Mouse (Mus musculus) kidney, adult 2 months (tissue): ENCODE results near the gene Tmed9. TPM values are rescaled to one million over a fixed set of nuclear protein-coding genes. Genes with fewer than 3 reads are reported as not detected.
A peak's percentile ranks its signal among the peaks of the same experiment; 100 is the strongest.

ENCODE experiments used
- DNase-seq: peaks from one replicate; pipeline ENCODE4 v3.0.0; 2021
- H3K27ac ChIP-seq: fragments of 200-500 bp; 2 replicates; pipeline ENCODE4 v1.5.1; 2012; ENCODE audit warnings: low read depth, low read length, control low read depth, inconsistent platforms; ENCODE audit not compliant: insufficient read depth
- H3K27me3 ChIP-seq: fragments of 200-500 bp; replicated peaks from 2 replicates; pipeline ENCODE4 v1.6.1; 2012; ENCODE audit warnings: mild to moderate bottlenecking, moderate library complexity, low read length, inconsistent platforms; ENCODE audit not compliant: control insufficient read depth, insufficient read depth
- H3K36me3 ChIP-seq: fragments of 200-500 bp; 2 replicates; pipeline ENCODE4 v1.6.1; 2012; ENCODE audit warnings: mild to moderate bottlenecking, moderate library complexity, low read length, inconsistent platforms; ENCODE audit not compliant: control insufficient read depth, insufficient read depth
- H3K4me1 ChIP-seq: fragments of 200-500 bp; 2 replicates; pipeline ENCODE4 v1.6.1; 2011; ENCODE audit warnings: low read length; ENCODE audit not compliant: control insufficient read depth, insufficient read depth
- H3K4me3 ChIP-seq: fragments of 200-500 bp; 2 replicates; pipeline ENCODE4 v1.5.1; 2011; ENCODE audit warnings: mild to moderate bottlenecking, low read depth, low read length, control low read depth; ENCODE audit not compliant: insufficient read depth
- CTCF ChIP-seq: fragments of 200-500 bp; conservative IDR thresholded peaks from 2 replicates; pipeline ENCODE4 v1.5.1; 2011; ENCODE audit warnings: low read depth, mild to moderate bottlenecking, control low read depth, low read length, moderate library complexity, mixed read lengths; ENCODE audit not compliant: insufficient read depth, insufficient read length
- POLR2A ChIP-seq: fragments of 200-500 bp; IDR thresholded peaks from one replicate; pipeline ENCODE4 v1.6.1; 2011; ENCODE audit warnings: low read depth, low read length, control low read depth
- WGBS: fragments of 180-500 bp; shearing (Covaris S2); methylation state at CpG from one replicate; pipeline ENCODE4 v1.1.7; 2018; 5-methylcytosine and 5-hydroxymethylcytosine counted together
- polyA plus RNA-seq: library from polyadenylated mRNA; depleted of rRNA; stranded (reverse); fragments of >200 nt; gene quantifications from 2 replicates; pipeline ENCODE4 v1.2.3, GENCODE M21; 2012

The Tmed9 gene
- polyA plus RNA-seq, 1 experiment, result 92.5 TPM

DNA sequence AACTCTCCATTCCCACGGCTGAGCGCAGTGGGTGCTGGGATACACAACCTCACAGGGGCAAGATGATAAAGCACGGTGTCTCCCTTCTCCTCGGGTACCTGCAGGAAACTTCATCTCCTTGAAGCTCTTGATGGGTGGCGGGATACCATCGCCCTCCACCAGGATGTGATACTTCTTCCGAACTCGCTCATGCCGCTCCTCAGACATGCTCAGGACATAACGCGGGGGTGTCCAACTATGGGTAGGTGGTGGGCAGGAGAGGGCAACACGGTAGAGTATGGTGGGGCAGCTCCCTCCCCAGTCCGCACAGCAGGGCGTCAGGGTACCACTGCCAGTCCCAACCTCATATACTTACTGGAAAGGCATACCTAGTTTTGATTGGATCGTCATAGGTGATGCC, 38.3 kb upstream of the Tmed9 start:
- Histone ChIP-seq H3K36me3 (no peaks in the 10 kb centered on the region; the same call in 1 of the 2 replicates), H3K4me1 (peaks cover 3% of the 10 kb centered on the region; the same call in 1 of the 2 replicates), H3K4me3 (peak overlapping the region; percentile 73; the same call in 1 of the 2 replicates), H3K27me3 (no peaks in the 10 kb centered on the region), H3K27ac (no peak overlapping the region)
- WGBS, result 87% methylated on average over 15 of the region's 15 CpGs
- no peak for TF ChIP-seq CTCF
- no peak for TF ChIP-seq POLR2A
- no peak for DNase-seq

DNA sequence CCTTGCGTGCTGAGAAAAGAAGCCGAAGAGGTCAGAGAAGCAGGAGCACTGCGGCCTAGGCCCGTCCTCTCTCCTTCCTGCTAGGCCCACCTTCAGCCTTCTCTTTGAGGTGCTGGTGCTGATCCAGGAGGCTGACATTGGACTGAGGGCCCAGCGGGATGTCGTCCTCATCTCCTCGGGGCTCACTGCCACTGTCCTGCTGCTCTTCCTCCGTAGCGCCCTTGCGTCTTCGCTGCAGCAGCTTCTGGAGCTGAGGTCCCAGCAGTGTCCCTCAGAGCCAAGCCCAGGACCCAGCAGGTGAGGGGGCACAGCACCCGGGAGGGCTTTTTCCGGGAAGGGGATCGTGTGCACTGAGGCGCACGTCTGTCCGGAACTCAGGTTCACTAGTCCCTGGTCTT, 37.7 kb upstream of the Tmed9 start:
- peaks cover 3% of the 10 kb centered on the region; the same call in 1 of the 2 replicates for H3K4me1 ChIP-seq
- WGBS, result 13% methylated on average over 17 of the region's 17 CpGs
- peak; percentile 11 for DNase-seq
- H3K27ac ChIP-seq, result no peak overlapping the region
- TF ChIP-seq CTCF, result no peak
- TF ChIP-seq POLR2A, result no peak
- no peaks in the 10 kb centered on the region for H3K27me3 ChIP-seq
- peak overlapping the region; percentile 73 for H3K4me3 ChIP-seq
- no peaks in the 10 kb centered on the region; the same call in 1 of the 2 replicates for H3K36me3 ChIP-seq

DNA sequence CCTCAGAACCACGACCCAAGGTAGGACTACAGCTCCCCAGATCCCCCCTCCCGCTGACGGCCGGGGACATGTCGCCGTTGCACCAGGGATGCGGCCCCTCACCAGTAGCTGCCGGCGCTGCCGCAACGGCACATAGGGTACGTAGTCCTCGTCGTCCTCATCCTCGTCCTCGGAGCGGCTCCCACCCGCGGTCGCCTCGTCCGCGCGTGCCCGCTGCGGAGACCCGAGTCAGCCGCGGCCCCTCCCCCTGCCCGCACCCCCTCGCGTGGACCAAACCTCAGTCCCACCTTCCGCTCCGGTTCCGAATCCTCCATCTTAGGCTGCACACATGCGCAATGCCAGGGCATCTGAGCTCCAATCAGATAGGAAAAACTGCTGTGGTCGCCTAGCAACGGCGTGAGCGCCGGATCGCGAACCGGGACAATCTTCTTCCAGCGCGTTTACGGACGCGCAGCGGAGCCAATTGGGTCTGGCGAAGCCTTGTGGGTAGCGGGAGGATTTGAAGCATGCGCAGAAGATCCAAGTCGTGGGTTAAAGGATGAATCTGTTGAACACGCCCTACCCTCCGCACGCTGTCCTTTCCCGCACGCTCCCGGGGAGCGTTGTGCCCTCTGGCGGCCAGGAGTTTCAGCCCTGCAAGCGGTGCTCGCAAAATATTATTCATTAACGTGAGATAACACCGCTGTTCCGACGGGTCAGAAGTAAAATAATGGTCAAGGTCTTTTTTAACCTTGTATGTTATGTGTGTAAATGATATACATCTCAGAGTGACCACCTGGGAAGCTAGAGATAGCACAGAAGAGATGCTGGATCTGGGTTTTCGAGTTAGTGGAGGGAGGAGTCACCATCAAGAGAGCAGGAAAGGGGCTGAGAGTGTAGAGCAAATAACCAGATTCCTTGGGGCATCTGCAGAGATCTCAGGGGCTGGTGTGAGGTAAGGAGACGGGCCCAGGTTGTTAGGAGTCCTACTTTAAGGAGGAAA, 37.0 kb upstream of the Tmed9 start, which contains the start of gene Ddx41:
TSS of gene Ddx41 (minus strand) at position 465 of the 982 bp plus-strand sequence.
- 1% methylated on average over 70 of the region's 70 CpGs for WGBS
- peaks cover 3% of the 10 kb centered on the region; the same call in 1 of the 2 replicates for H3K4me1 ChIP-seq
- H3K27ac ChIP-seq, result no peak within 1 kb of the TSS
- peak within 1 kb of the TSS; percentile 73 for H3K4me3 ChIP-seq
- peak; percentile 100 for DNase-seq
- TF ChIP-seq CTCF, result peak; percentile 96
- peak; percentile 33 for TF ChIP-seq POLR2A
- H3K36me3 ChIP-seq, result peaks cover 2% of the 10 kb centered on the region; the same call in 1 of the 2 replicates
- no peaks in the 10 kb centered on the region for H3K27me3 ChIP-seq

DNA sequence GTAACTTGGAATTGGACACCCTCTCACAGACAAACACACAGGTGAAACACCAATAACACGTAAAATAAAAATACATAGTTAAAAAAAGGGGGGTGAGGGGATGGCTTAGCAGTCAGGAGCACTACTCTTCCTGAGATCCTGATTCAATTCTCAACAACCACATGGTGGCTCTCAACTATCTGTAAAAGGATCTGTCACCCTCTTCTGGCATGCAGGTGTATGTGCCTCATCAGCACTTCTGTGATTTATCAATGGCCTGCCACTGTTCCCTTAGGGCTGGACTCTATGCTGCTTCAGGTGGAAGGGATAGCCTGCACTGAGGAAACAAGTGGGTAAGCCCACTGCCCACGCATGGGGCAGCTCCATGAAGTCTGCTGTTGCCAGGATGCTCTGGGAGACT, 32.6 kb upstream of the Tmed9 start:
- TF ChIP-seq CTCF, result no peak
- TF ChIP-seq POLR2A, result no peak
- DNase-seq, result peak; percentile 58
- Histone ChIP-seq H3K27me3 (no peaks in the 10 kb centered on the region), H3K4me3 (no peak overlapping the region), H3K36me3 (peaks cover 2% of the 10 kb centered on the region; the same call in 1 of the 2 replicates), H3K27ac (no peak overlapping the region), H3K4me1 (peaks cover 18% of the 10 kb centered on the region)
- WGBS, result 92% methylated on average over 2 of the region's 2 CpGs

DNA sequence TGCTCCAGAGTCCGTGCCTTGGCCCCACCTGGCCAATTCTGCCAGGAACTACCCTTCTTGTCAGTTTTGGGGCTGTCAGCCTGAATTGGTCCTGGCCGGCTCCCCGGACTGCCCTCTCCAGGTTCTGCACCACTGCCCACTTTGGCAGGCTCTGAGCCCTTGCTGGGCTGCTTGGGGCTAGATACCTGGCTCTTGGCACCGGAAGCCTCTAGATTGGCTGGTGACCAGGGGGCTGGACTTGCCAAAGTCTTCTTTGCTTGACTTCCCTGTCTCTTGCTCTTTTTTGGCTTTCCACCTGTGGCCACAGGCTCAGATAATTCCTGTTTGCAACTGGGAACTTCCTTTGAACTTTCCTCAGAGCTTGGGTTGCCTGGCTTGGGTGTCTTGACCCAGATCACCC, 30.6 kb upstream of the Tmed9 start:
- DNase-seq, result peak; percentile 98
- Histone ChIP-seq H3K27me3 (no peaks in the 10 kb centered on the region), H3K36me3 (peaks cover 2% of the 10 kb centered on the region; the same call in 1 of the 2 replicates), H3K4me1 (peaks cover 15% of the 10 kb centered on the region), H3K27ac (peak overlapping the region; percentile 75), H3K4me3 (no peak overlapping the region)
- TF ChIP-seq POLR2A, result no peak
- TF ChIP-seq CTCF, result no peak
- 32% methylated on average over 4 of the region's 4 CpGs for WGBS

DNA sequence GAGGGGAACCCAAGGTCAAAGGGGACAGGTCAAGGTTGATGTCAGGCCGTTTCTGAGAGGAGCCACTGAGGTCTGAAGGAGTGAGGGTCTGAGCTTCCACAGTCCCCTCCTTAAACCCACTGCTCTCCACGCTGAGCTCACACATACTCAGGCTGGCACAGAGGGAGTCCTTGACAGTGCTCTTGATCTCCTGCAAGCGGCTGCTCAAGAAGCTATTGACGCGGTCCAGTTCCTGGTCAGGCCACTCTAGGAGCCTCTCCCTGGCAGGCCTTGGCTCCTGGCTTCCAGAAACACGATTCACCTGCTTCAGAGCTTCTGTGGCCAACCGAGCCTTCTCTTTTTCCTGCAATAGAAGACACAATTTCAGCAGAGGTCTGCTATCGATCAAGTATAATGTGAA, 30.1 kb upstream of the Tmed9 start:
- 79% methylated on average over 8 of the region's 8 CpGs for WGBS
- H3K36me3 ChIP-seq, result peaks cover 2% of the 10 kb centered on the region; the same call in 1 of the 2 replicates
- DNase-seq, result no peak
- no peak for TF ChIP-seq POLR2A
- no peak for TF ChIP-seq CTCF
- peaks cover 15% of the 10 kb centered on the region for H3K4me1 ChIP-seq
- no peak overlapping the region for H3K4me3 ChIP-seq
- peak overlapping the region; percentile 75 for H3K27ac ChIP-seq
- H3K27me3 ChIP-seq, result no peaks in the 10 kb centered on the region

DNA sequence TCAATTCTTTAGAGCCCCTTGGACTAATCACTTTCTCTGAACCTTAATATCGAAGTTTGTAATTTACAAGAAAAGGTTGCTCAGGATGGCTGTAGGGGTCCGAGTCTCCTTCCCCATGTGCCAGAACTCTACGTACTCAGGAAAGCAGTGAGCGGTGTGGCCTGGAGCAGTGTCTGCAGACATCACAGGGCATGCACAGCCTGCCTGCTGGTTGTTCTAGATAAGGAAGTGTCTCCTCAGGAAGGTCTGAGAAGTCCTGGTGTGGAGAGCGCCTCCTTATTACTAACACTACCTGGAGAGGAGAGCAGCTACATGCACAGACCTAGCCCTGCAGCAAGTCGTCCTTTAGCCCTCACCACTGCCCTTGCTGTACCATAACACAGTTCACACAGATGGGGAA, 28.7 kb upstream of the Tmed9 start:
- peaks cover 2% of the 10 kb centered on the region; the same call in 1 of the 2 replicates for H3K36me3 ChIP-seq
- no peak overlapping the region for H3K27ac ChIP-seq
- H3K4me3 ChIP-seq, result no peak overlapping the region
- peaks cover 15% of the 10 kb centered on the region for H3K4me1 ChIP-seq
- TF ChIP-seq CTCF (no peak), POLR2A (no peak)
- no peaks in the 10 kb centered on the region for H3K27me3 ChIP-seq
- WGBS, result 95% methylated on average over 6 of the region's 6 CpGs
- no peak for DNase-seq
